Mouse (Mus musculus): ENCODE measurements at regions not wholly inside any gene's neighbourhood (a gene's known extent, or its start where the extent isn't known, plus 50 kb on each side); places are given as distances from the start of the nearest gene placed in this dataset.

DNA sequence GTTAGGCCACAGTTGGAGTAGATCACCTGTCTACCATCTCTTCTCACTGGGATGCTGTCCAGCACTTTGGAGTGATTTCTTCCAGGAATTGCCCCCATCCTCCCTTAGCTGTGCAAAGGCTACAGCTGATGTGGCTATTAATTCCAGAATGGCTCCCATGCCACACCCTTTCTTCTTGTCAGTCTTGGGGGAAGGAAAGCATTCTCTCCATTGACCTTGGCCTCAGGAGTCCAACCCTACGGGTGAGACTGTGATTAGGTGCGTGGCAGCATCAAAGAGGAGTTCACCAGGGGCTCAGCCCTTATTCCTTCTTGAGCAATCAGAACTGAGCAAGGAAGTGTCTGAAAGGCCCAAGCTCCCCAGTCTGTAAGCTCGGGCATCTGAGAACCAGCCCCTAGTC, 71.7 kb upstream of the Fstl4 start:
- TF ChIP-seq POLR2A (IDR thresholded peaks at IDR 0.05; ENCODE audit: low read depth, low read length) = no peak
- TF ChIP-seq CTCF (IDR thresholded peaks at IDR 0.05; ENCODE audit: extremely low read depth, insufficient read length, insufficient replicate concordance, low read depth, low read length) = no peak

Measured in small intestine, adult 2 months (tissue).